Mouse (Mus musculus) erythroid progenitor cell, adult 5-6 weeks (primary cell): Measurements from ENCODE around the gene 4931428L18Rik. TPM values are rescaled to one million over a fixed set of nuclear protein-coding genes. Genes with fewer than 3 reads are reported as not detected.
A peak's percentile ranks its signal among the peaks of the same experiment; 100 is the strongest.

Experiments
- ATAC-seq: replicated peaks from 2 replicates; pipeline ENCODE4 v1.8.0; 2016; ENCODE audit warnings: moderate number of reproducible peaks, mild to moderate bottlenecking, moderate TSS enrichment, inconsistent platforms; ENCODE audit not compliant: poor library complexity, low FRiP score, severe bottlenecking
- total RNA-seq, 2 experiments: library from RNA; stranded (forward) in 1 of 2; stranded (reverse) in 1 of 2; fragments of 150-400 nt in 1 of 2; fragments of 186-747, 209-891 nt in 1 of 2; gene quantifications; 2 replicates each; pipeline versions ENCODE4 v1.2.3 to v1.2.4; 2015 to 2017; ENCODE audit warnings: low replicate concordance in 2 of 2

4931428L18Rik gene
- total RNA-seq, 2 experiments from 2014 or later: not detected

- peak; percentile 92 for ATAC-seq
These were observed 272.6 kb downstream of the 4931428L18Rik start for GRCm38 (mm10) chr1:30949710-30950455.

DNA sequence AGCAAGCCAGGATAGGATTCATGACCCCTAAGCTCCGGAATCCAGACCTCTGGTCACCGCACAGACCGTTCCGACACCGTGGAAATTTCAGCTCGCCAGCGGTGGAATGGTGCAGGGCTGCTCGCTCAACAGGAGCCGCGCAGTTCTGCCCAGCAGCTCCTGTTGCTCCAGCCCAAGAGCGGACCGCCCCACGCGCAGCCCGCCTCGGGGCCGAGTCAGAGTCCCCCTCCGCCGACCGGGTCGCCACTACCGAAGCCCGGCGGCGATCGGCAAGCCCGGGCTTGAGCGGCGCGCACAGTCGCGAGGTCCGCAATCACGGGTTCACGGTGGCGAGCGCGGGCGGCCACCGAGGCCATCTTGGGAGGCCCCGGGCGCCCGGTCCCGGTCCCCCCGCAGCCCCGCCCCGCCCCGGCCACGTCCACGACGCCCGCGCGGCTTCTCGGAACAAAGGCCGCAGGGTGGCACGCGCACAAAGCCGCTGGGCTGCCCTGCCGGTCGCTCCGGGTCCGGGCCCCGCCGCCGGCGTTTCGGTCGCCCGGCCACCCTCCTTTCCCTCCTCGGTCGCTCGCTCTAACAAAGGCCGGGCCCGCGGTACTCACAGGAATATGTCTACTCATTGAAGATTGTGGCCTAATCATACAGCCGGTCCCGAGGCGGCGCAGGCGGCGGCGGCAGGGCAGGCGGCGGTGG, 273.4 kb downstream of the 4931428L18Rik start:
- ATAC-seq: peak; percentile 40

GRCm38 (mm10) chr1:30948361-30948949, 274.0 kb downstream of the 4931428L18Rik start:
- ATAC-seq: no peak

Other genes starting within 250 kb of the 4931428L18Rik start
- not detected in 2 replicates for gene AC153137.1, start 244.7 kb downstream of the 4931428L18Rik start, total RNA-seq (2015; ENCODE audit: low replicate concordance)
- gene AC153137.1, start 244.7 kb downstream of the 4931428L18Rik start, total RNA-seq (2017; ENCODE audit: low replicate concordance): not detected in 2 replicates
- not detected in 2 replicates for gene Lgsn, start 46.3 kb downstream of the 4931428L18Rik start, total RNA-seq (2015; ENCODE audit: low replicate concordance)
- not detected in 2 replicates for gene Lgsn, start 46.3 kb downstream of the 4931428L18Rik start, total RNA-seq (2017; ENCODE audit: low replicate concordance)
- not detected in 2 replicates for gene Pih1d3, start 154 bp upstream of the 4931428L18Rik start, total RNA-seq (2015; ENCODE audit: low replicate concordance)
- not detected in 2 replicates for gene Pih1d3, start 154 bp upstream of the 4931428L18Rik start, total RNA-seq (2017; ENCODE audit: low replicate concordance)